Mouse (Mus musculus): ENCODE measurements at regions not wholly inside any gene's neighbourhood (a gene's known extent, or its start where the extent isn't known, plus 50 kb on each side); places are given as distances from the start of the nearest gene placed in this dataset.

DNA sequence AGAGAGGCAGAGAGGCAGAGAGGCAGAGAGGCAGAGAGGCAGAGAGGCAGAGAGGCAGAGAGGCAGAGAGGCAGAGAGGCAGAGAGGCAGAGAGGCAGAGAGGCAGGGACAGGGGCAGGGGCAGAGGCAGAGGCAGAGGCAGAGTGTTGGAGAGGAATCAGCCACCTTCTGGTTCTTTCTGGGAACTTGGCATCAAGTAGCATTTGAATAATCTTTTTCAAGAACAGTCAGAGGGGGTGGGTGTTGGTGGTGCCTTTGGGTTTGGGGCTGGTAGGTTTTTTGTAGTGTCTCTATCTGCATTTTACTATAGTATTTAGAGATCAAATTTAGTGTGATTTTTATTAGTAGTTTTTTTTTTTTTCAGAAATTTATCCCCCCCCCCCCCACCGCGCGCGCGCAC lies 249.3 kb upstream of the Cnr1 start:
- TF ChIP-seq SIN3A (IDR thresholded peaks at IDR 0.05; ENCODE audit: low read length), result no peak
- no peak for TF ChIP-seq EP300 (IDR thresholded peaks at IDR 0.05; ENCODE audit: low read depth in 1 of 2, low read length in 2 of 2)
- no peak for TF ChIP-seq CTCF (IDR thresholded peaks at IDR 0.05 in 2 of 3, conservative IDR thresholded peaks at IDR 0.05 in 1 of 3; ENCODE audit: control insufficient read depth in 1 of 3, insufficient read depth in 1 of 3, low read depth in 2 of 3, low read length in 3 of 3, poor library complexity in 1 of 3, severe bottlenecking in 1 of 3)
- TF ChIP-seq ETS1 (IDR thresholded peaks at IDR 0.05; ENCODE audit: low read depth, low read length), result no peak
- TF ChIP-seq KAT2A (conservative IDR thresholded peaks at IDR 0.05; ENCODE audit: low read depth, low read length), result no peak
- no peak for TF ChIP-seq TBP (IDR thresholded peaks at IDR 0.05; ENCODE audit: low read depth, low read length)
- TF ChIP-seq POLR2A (IDR thresholded peaks at IDR 0.05; ENCODE audit: control insufficient read depth in 1 of 2, insufficient read depth in 1 of 2, low read depth in 1 of 2, low read length in 2 of 2, poor library complexity in 1 of 2), result no peak
- TF ChIP-seq GATA1 (IDR thresholded peaks at IDR 0.05; ENCODE audit: low read depth, low read length), result no peak
- TF ChIP-seq ZC3H11A (IDR thresholded peaks at IDR 0.05; ENCODE audit: low read depth, low read length), result no peak
- TF ChIP-seq ZNF384 (IDR thresholded peaks at IDR 0.05; ENCODE audit: low read depth, low read length), result no peak
- no peak for TF ChIP-seq POLR2AphosphoS2 (IDR thresholded peaks at IDR 0.05; ENCODE audit: low read length)
- TF ChIP-seq NRF1 (IDR thresholded peaks at IDR 0.05; ENCODE audit: insufficient read depth, low read depth, low read length, poor library complexity, severe bottlenecking), result no peak
